Mouse (Mus musculus) spleen, adult 2 months (tissue): ENCODE results near the gene Ephb4.

ENCODE experiments used
- CTCF ChIP-seq: fragments of 200-500 bp; IDR thresholded peaks from 2 replicates; pipeline ENCODE4 v1.5.1; 2011; ENCODE audit warnings: mild to moderate bottlenecking, inconsistent platforms; ENCODE audit not compliant: insufficient read depth, insufficient read length, insufficient replicate concordance; ENCODE audit errors: extremely low read depth
- POLR2A ChIP-seq: fragments of 200-500 bp; IDR thresholded peaks from 2 replicates; pipeline ENCODE4 v1.6.1; 2011; ENCODE audit warnings: low read depth, low read length, inconsistent platforms

DNA sequence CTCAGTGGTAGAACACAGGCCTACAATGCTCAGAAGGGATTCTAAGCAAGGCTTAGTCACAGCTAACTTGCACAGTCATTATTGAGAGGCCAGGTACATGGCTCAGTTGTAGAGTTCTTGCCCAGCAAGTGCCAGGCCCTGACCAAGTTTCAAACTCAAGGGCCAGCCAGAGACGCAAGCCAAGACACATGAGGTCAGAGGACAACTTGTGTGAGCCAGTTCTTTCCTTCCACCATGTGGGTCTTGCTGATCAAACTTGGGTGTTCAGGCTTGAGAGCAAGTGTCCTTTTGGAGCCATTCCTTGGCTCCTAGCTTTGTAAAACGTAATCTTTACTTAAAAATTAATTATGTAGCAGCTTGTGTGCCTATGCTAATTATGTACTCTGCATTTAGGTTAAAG lies 54.2 kb downstream of the Ephb4 start:
- TF ChIP-seq CTCF (no peak), POLR2A (no peak)
